Mouse (Mus musculus) gastrocnemius, adult 8-10 months (tissue): Measurements from ENCODE around the gene Madcam1. TPM values are rescaled to one million over a fixed set of nuclear protein-coding genes. Genes with fewer than 3 reads are reported as not detected.

Source experiments
- DNase-seq, 2 experiments: peaks; one replicate each; pipeline ENCODE4 v3.0.0; 2022; ENCODE audit warnings: low spot score in 2 of 2
- total RNA-seq, 4 experiments: library from RNA; stranded (reverse); gene quantifications; 2 replicates each; pipeline ENCODE4 v1.2.4; 2022

Gene Madcam1
- total RNA-seq, 4 experiments from 2014 or later = not detected

- no peak for DNase-seq
These were observed 2.1 kb downstream of the Madcam1 start for GRCm38 (mm10) chr10:79666493-79666892.

DNA sequence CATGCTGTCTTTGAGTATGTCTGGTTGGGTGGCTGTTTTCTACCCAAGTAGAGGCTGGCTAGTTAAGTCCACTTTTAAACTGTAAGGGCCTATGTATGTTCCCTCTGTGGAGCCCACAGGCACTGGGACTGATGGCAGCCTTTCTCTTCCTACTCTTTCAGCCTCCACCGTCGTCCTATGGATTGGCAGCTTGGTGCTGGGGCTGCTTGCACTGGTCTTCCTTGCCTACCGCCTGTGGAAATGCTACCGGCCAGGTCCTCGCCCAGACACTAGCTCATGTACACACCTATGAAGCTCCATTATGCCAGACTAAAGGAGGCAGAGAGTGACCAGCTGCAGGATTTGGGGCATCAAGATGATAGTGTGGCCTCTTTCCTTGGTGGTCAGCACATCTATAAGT, 3.7 kb downstream of the Madcam1 start:
- no peak for DNase-seq

DNA sequence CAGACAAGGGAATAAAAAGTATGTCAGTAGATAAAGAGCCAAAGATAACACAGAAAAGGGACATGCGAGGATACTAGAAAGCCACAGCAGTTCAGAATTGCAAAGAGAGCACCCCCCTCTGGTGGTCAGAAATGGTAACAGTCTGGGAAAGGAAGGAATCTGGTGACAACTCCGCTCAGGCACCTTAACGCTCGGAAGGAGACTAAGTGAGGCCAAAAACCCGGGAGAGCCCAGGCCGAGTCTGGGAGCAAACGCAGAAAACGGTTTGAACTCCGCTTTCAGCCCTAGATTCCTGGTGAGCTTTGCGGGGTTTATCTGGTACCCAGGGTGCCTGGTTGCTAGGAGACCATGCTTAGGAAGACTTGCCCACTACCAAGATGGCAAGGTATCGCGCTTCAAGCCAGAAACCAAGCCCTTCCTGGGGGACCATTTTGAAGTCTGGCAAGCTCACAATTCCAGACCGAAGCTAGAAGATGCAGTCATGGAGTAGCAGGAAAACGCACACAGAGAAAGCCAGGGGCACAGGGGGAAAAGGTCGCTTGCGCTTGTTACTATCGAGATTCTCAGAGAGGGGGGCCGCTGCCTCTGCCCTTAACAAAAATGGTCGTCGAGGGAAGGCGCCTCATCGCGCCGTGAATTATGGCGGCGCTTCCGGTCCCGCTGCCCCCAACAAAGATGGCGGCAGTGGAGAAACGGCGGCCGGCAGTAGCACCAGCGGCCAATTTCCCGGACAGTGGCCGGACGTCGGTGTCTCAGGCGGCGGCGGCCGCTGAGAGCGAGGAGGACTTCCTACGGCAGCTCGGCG, 4.6 kb downstream of the Madcam1 start, which contains the start of gene Tpgs1:
TSS of gene Tpgs1 (plus strand) at position 599 of the 805 bp plus-strand sequence.
- peak; percentile 83 to 84 for DNase-seq

DNA sequence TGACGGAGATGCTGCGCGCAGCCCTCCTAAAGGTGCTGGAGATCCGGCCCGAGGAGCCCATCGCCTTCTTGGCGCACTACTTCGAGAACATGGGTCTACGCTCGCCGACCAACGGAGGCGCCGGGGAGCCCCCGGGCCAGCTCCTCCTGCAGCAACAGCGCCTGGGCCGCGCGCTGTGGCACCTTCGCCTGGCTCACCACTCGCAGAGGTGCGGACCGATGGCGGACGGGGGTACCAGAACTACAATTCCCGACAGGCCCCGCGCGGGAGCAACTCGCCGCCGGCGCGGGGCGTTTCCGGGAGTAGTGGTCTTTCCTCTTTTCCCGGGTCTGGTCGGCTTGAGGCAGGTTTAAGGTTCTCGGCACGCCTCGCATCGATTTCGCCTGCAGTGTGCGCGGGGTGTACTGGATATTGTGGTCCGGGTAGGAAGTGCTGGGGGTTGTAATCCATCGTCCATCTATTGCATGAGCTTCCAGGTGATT, 5.3 kb downstream of the Madcam1 start:
- peak in 1 of 2 experiments; percentile 43 for DNase-seq

DNA sequence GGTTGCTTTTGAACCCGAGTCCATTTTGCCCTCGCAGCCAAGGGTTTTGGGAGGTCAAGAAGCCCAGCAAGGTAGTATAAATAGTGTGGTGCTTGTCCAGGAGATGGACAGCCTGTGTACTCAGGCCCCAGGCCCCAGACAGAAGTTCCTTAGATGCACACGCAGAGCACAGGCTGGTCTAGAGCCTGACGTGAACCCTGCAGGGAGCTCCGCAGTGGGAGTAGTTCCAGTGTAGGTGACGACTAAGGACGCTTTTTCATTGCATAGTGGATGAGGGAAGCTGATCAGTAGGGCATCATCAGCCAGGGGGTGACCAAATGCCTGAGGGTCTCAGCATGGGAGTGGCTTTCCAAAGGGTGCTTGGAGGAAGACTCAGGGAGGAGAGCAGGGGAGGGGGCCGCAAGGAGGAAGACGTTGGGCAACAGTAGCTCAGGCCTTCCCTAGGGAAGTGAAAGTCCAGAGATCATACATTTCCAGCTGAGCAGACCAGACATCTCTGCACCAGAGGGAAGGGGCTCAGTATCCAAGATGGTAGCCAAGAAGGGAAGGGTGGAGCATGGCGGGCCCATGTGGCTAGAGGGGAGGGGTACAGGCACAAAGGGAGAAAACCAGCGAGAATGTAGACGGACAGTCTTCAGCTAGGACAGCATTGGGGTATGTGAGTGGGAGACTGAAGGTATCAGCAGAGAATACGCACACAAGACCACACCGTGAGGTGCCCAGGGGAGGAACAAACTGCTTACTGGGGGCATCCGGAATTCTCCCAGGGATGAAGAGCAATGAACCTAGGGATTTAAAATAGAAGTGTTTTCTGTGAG, 5.9 kb downstream of the Madcam1 start:
- no peak for DNase-seq

GRCm38 (mm10) chr10:79671396-79672087, 7.2 kb downstream of the Madcam1 start:
- no peak for DNase-seq

- DNase-seq = no peak
These were observed 7.7 kb downstream of the Madcam1 start for GRCm38 (mm10) chr10:79672088-79672455.

DNA sequence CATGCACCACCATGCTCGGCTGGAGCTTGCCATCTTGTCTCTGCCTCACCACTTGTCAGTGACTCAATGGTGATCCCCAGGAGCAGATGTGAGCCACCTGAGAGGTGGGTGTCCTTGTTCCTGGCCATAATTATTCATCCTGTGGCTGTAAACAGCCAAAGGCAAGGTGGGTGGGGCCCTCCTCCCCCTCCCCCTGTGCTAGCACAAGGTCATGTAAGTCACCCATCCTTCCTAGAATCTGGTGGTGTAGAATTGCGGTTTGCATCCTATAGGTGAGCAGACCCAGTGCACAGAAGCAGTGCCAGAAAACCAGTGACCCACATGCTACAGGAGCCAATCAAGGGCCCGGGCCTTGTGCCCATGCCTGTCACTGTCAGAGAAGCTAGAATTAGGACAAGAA, 8.7 kb downstream of the Madcam1 start:
- DNase-seq = no peak

DNA sequence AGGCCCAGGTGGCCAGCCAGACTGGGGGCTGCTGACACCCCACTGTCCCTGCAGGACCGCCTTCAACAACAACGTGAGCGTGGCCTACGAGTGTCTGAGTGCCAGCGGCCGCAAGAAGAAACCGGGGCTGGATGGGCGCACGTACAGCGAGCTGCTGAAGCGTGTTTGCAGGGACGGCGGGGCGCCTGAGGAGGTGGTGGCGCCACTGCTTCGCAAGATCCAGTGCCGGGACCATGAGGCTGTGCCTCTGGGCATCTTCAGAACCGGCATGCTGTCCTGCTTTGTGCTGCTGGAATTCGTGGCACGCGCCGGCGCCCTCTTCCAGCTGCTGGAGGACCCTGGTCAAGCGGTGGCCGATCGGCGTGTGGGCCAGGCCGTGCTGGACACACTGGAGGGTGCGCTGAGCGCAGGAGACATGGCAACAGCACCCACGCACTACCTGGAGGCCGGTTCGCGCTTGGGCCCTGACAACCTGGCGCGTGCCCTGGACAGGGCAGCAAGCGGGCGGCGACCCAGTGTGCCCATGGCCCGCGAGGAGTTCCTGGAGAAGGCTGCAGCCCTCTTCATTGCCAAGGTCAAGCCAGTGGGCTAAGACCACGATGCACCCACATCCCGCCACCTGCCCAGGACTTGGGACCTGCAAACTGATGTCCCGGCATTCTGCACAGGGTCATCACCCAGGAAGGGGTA, 11.1 kb downstream of the Madcam1 start:
- no peak for DNase-seq

- no peak for DNase-seq
These were observed 16.5 kb downstream of the Madcam1 start for GRCm38 (mm10) chr10:79680606-79681495.

DNA sequence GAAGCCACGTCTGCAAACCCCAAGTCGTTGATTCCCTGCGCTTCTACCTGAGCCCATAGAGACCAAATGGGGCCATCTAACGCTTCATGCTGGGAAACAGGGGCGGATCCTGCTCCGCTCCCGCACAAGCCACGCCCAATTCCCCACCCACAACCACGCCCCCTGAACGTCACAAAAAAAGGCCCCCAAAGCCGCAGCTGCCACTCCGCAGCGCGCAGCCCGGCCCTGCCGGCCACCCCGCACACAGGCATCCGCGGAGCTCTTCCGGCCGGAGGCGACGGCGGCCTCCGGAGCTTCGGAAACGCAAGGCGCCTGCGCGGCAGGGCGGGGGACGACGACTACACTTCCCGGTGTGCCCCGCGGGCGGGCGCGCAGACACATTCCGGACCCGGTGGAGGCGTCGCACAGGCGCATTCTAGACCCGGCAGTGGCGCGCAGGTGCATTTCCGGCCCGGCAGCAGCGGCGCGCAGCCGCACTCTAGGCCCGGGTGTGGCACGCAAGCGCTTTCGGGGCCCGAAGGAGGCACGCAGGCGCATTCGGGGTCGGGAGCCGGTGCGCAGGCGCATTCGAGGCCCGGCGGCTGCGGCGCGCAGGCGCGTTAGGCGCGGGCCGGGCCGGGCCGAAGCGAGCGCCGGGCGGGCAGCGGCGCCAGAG, 17.4 kb downstream of the Madcam1 start, which contains the start of gene Cdc34:
TSS of gene Cdc34 (plus strand) at position 605 of the 655 bp plus-strand sequence.
- DNase-seq = peak; percentile 98 to 100

GRCm38 (mm10) chr10:79682551-79682915, 18.2 kb downstream of the Madcam1 start:
- no peak for DNase-seq

DNA sequence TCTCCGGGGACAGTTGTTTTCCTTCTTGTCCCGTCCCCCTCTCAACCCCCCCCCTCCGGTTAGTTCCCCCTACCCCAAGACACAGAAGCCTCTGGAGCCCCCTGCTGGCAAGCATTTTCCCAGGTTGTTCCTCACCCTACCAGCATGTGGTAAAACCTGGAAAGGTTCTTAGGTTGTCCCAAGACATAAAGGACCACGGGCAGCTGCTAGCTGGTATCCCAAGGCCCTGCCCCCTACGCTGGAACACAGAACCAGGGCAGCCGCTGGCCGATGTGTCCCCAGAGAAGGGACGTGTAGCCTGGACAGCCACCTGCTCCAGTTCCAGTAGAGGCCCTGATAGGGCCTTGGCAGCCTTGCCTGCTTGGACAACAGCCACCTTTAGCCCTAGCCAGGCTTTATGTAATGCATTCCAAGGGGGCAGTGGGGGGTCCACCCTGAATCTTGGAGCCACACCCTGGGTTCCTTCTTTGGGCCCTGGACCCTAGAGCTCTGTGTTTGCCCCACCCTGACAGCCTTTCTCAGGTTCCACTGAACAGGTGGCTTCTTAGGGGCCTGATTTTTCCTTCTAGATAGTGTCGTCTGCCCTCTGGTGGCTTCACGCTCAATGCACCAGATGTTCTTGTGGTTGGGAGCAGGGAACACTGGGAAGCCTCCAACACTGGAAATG, 18.7 kb downstream of the Madcam1 start:
- peak; percentile 77 to 78 for DNase-seq

GRCm38 (mm10) chr10:79683726-79684640, 19.6 kb downstream of the Madcam1 start:
- DNase-seq = peak; percentile 68 to 80

DNA sequence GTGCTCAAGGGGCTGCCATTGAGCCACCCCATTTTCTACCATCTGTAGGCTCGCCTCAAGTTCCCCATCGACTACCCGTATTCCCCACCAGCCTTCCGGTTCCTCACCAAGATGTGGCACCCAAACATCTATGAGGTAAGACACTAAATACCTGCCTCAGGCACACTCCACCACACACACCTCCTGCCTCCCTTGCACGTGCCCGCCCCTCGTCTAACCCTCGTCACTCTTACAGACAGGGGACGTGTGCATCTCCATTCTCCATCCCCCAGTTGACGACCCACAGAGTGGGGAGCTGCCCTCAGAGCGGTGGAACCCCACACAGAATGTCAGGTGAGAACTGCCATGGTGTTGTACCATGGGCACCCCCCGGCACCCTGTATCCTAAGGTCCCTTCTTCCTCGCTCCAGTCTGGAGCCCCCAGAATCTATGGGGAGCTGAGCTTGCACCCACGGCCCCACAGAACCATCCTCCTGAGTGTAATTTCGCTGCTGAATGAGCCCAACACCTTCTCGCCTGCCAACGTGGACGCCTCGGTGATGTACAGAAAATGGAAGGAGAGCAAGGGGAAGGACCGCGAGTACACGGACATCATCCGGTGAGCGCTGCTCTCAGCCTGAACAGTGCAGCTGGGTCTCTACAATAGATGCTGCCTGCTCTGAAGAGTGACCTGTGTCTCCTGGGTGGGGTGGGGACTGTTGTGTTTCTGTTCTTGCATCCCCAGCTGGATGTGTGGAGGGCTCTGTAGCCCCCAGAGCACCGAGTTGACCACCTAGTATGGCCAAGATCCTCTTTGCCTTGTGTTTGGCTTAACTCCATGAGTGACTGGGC, 20.6 kb downstream of the Madcam1 start:
- DNase-seq = no peak

GRCm38 (mm10) chr10:79686219-79686618, 21.9 kb downstream of the Madcam1 start:
- DNase-seq = no peak

- DNase-seq = peak in 1 of 2 experiments; percentile 65
These were observed 22.3 kb downstream of the Madcam1 start for GRCm38 (mm10) chr10:79686691-79687090.
